Comparison of ENCODE assay signal across 8 mouse cellular contexts in genomic region chr3:54360897-54361296, GRCm38 (mm10). TPM values are rescaled to one million over a fixed set of nuclear protein-coding genes. Genes with fewer than 3 reads are reported as not detected.
A peak's percentile ranks its signal among the peaks of the same experiment; 100 is the strongest.
DNase-seq lines count a peak whose midpoint lies in the region; ATAC-seq and TF ChIP-seq lines count a peak whose summit lies in the region.

Gene Postn, plus strand, starts transcription at chr3:54361109.

- H3K27ac ChIP-seq in limb, embryonic 11.5 days (replicated peaks; ENCODE audit: low read depth, low read length) = no peak within 1 kb of the TSS
- H3K27ac ChIP-seq in limb, embryonic 10.5 days = no peak within 1 kb of the TSS; the same call in 1 of the 2 replicates
- H3K27ac ChIP-seq in embryonic facial prominence, embryonic 12.5 days = peak within 1 kb of the TSS; percentile 75
- H3K27ac ChIP-seq in hindbrain, embryonic 10.5 days = 0 out of 2 replicates have a peak within 1 kb of the TSS, but pooled peaks have one; percentile 8
- H3K27ac ChIP-seq in lung, postnatal 0 days (ENCODE audit: low read length) = no peak within 1 kb of the TSS

- TF ChIP-seq CTCF in lung, postnatal 0 days (IDR thresholded peaks at IDR 0.05) = no peak

- H3K36me3 ChIP-seq in limb, embryonic 11.5 days (ENCODE audit: control insufficient read depth, insufficient read depth, low read length) = no peaks in the 10 kb centered on the region
- H3K36me3 ChIP-seq in limb, embryonic 10.5 days = no peaks in the 10 kb centered on the region
- H3K36me3 ChIP-seq in embryonic facial prominence, embryonic 12.5 days = no peaks in the 10 kb centered on the region
- no peaks in the 10 kb centered on the region for H3K36me3 ChIP-seq in hindbrain, embryonic 10.5 days
- no peaks in the 10 kb centered on the region for H3K36me3 ChIP-seq in lung, postnatal 0 days (ENCODE audit: insufficient read depth, low read length)

- no peak for ATAC-seq in limb, embryonic 11.5 days (ENCODE audit: insufficient number of reproducible peaks, low FRiP score, low TSS enrichment, low read depth)
- no peak for ATAC-seq in embryonic facial prominence, embryonic 12.5 days (ENCODE audit: insufficient number of reproducible peaks, insufficient read depth, low FRiP score, low TSS enrichment)
- ATAC-seq in lung, postnatal 0 days = peak; percentile 45
- no peak for ATAC-seq in inflammation-experienced regulatory T-cells, adult 6 months
- no peak for ATAC-seq in megakaryocyte, adult 5-6 weeks (ENCODE audit: poor library complexity, severe bottlenecking)

- H3K9me3 ChIP-seq in limb, embryonic 11.5 days (ENCODE audit: control insufficient read depth, low read length) = no peaks in the 10 kb centered on the region
- H3K9me3 ChIP-seq in limb, embryonic 10.5 days (replicated peaks) = no peaks in the 10 kb centered on the region
- no peaks in the 10 kb centered on the region for H3K9me3 ChIP-seq in embryonic facial prominence, embryonic 12.5 days
- H3K9me3 ChIP-seq in hindbrain, embryonic 10.5 days = no peaks in the 10 kb centered on the region
- H3K9me3 ChIP-seq in lung, postnatal 0 days (ENCODE audit: low read length) = no peaks in the 10 kb centered on the region

- no peak for TF ChIP-seq EP300 in lung, postnatal 0 days (IDR thresholded peaks at IDR 0.05)

- no peak within 1 kb of the TSS for H3K4me2 ChIP-seq in limb, embryonic 11.5 days (ENCODE audit: low read depth, severe bottlenecking)
- peak within 1 kb of the TSS; percentile 38 for H3K4me2 ChIP-seq in embryonic facial prominence, embryonic 12.5 days (replicated peaks)
- H3K4me2 ChIP-seq in lung, postnatal 0 days (replicated peaks; ENCODE audit: low read depth, low read length) = no peak within 1 kb of the TSS

- H3K4me1 ChIP-seq in limb, embryonic 11.5 days (ENCODE audit: control insufficient read depth, insufficient read depth, low read length) = peaks cover 4% of the 10 kb centered on the region; the same call in 1 of the 2 replicates
- peaks cover 19% of the 10 kb centered on the region for H3K4me1 ChIP-seq in limb, embryonic 10.5 days
- peaks cover 18% of the 10 kb centered on the region for H3K4me1 ChIP-seq in embryonic facial prominence, embryonic 12.5 days
- peaks cover 8% of the 10 kb centered on the region; the same call in 1 of the 2 replicates for H3K4me1 ChIP-seq in hindbrain, embryonic 10.5 days (replicated peaks)
- no peaks in the 10 kb centered on the region for H3K4me1 ChIP-seq in lung, postnatal 0 days (ENCODE audit: insufficient read depth, low read depth, low read length)

- no peak within 1 kb of the TSS for H3K9ac ChIP-seq in limb, embryonic 11.5 days (ENCODE audit: low read length)
- H3K9ac ChIP-seq in embryonic facial prominence, embryonic 12.5 days = peak within 1 kb of the TSS; percentile 24
- H3K9ac ChIP-seq in lung, postnatal 0 days (replicated peaks; ENCODE audit: low read depth) = no peak within 1 kb of the TSS

- H3K27me3 ChIP-seq in limb, embryonic 11.5 days (ENCODE audit: control insufficient read depth, insufficient read depth, low read length) = no peaks in the 10 kb centered on the region
- H3K27me3 ChIP-seq in limb, embryonic 10.5 days (ENCODE audit: low read depth, poor library complexity, severe bottlenecking) = no peaks in the 10 kb centered on the region
- no peaks in the 10 kb centered on the region for H3K27me3 ChIP-seq in embryonic facial prominence, embryonic 12.5 days
- no peaks in the 10 kb centered on the region for H3K27me3 ChIP-seq in hindbrain, embryonic 10.5 days (ENCODE audit: insufficient read depth, poor library complexity, severe bottlenecking)
- no peaks in the 10 kb centered on the region for H3K27me3 ChIP-seq in lung, postnatal 0 days (replicated peaks; ENCODE audit: insufficient read depth, low read length)

- WGBS in limb, embryonic 11.5 days = 40% methylated on average over 6 of the region's 6 CpGs
- 37% methylated on average over 6 of the region's 6 CpGs for WGBS in limb, embryonic 10.5 days
- 22% methylated on average over 6 of the region's 6 CpGs for WGBS in embryonic facial prominence, embryonic 12.5 days
- WGBS in hindbrain, embryonic 10.5 days = 53% methylated on average over 6 of the region's 6 CpGs
- WGBS in lung, postnatal 0 days = 32% methylated on average over 6 of the region's 6 CpGs

- no peak within 1 kb of the TSS for H3K4me3 ChIP-seq in limb, embryonic 11.5 days (ENCODE audit: low read depth, low read length)
- H3K4me3 ChIP-seq in limb, embryonic 10.5 days = no peak within 1 kb of the TSS
- peak within 1 kb of the TSS; percentile 22 for H3K4me3 ChIP-seq in embryonic facial prominence, embryonic 12.5 days
- no peak within 1 kb of the TSS for H3K4me3 ChIP-seq in hindbrain, embryonic 10.5 days
- H3K4me3 ChIP-seq in lung, postnatal 0 days (ENCODE audit: low read depth, low read length) = no peak within 1 kb of the TSS

- no peak for DNase-seq in limb, embryonic 11.5 days (ENCODE audit: low spot score)
- no peak for DNase-seq in limb, embryonic 10.5 days (ENCODE audit: low spot score)
- DNase-seq in hindbrain, embryonic 10.5 days (ENCODE audit: low spot score) = no peak
- DNase-seq in lung, postnatal 0 days (ENCODE audit: low spot score) = peak; percentile 24
- no peak for DNase-seq in cerebellum, adult 18-20 months

RNA-seq across cellular contexts. Expression of gene Postn, which starts in this region (rescaled TPM):
- polyA plus RNA-seq in limb, embryonic 11.5 days (2014; fragmentation: Nextera tagmentation; extraction: Ambion mirVana) = 13.6 and 15.2 TPM in 2 replicates
- 6.7 and 7.7 TPM in 2 replicates for polyA plus RNA-seq in limb, embryonic 10.5 days (2016; fragmentation: Nextera tagmentation; extraction: Ambion mirVana)
- polyA plus RNA-seq in embryonic facial prominence, embryonic 12.5 days (2016; fragmentation: Nextera tagmentation; extraction: Ambion mirVana) = 181 and 184 TPM in 2 replicates
- polyA plus RNA-seq in hindbrain, embryonic 10.5 days (2016; fragmentation: Nextera tagmentation; extraction: Ambion mirVana) = 13.4 and 14.1 TPM in 2 replicates
- 199 and 239 TPM in 2 replicates for polyA plus RNA-seq in lung, postnatal 0 days (2015; fragmentation: Nextera tagmentation; extraction: Ambion mirVana)
- not detected for polyA plus RNA-seq in inflammation-experienced regulatory T-cells, adult 6 months (2017; shearing (Covaris generic))
- 0.27 TPM in 1 of 2 replicates, not detected in the other for total RNA-seq in megakaryocyte, adult 5-6 weeks (2015)
- not detected in 2 replicates for total RNA-seq in megakaryocyte, adult 5-6 weeks (2017)

Comparison
In these comparisons a context has a peak if more than half of its experiments do, and no peak if none do; other contexts are left out.
1. RNA of gene Postn (polyA plus RNA-seq): 199 to 239 TPM in lung, postnatal 0 days and 181 to 184 TPM in embryonic facial prominence, embryonic 12.5 days; 13.6 to 15.2 TPM in limb, embryonic 11.5 days, 13.4 to 14.1 TPM in hindbrain, embryonic 10.5 days, 6.7 to 7.7 TPM in limb, embryonic 10.5 days and not detected in inflammation-experienced regulatory T-cells, adult 6 months; every median in the first group is over 10 times any median in the second.
2. H3K27ac ChIP-seq: peak in embryonic facial prominence, embryonic 12.5 days (single experiment) and hindbrain, embryonic 10.5 days (single experiment); none in limb, embryonic 11.5 days (single experiment), limb, embryonic 10.5 days (single experiment) and lung, postnatal 0 days (single experiment).